Comparison of ENCODE assay signal across 8 mouse cellular contexts in genomic region chr1:59333860-59334561, GRCm38 (mm10).
DNase-seq lines count a peak whose midpoint lies in the region; ATAC-seq lines count a peak whose summit lies in the region.

No protein-coding gene starts in this region.

- DNase-seq in forebrain, embryonic 11.5 days (ENCODE audit: low spot score) = no peak
- peak; percentile 65 to 66 for DNase-seq in cerebellum, postnatal 14 days
- peak; percentile 47 for DNase-seq in gastrocnemius, postnatal 14 days
- no peak for DNase-seq in midbrain, embryonic 11.5 days (ENCODE audit: low spot score, missing footprints)
- DNase-seq in layer of hippocampus, postnatal 14 days (ENCODE audit: low spot score in 2 of 2) = no peak

- 41% methylated on average over 10 of the region's 10 CpGs for WGBS in forebrain, embryonic 12.5 days
- 50% methylated on average over 10 of the region's 10 CpGs for WGBS in forebrain, embryonic 11.5 days
- 64% methylated on average over 10 of the region's 10 CpGs for WGBS in midbrain, embryonic 11.5 days
- 57% methylated on average over 10 of the region's 10 CpGs for WGBS in intestine, embryonic 16.5 days

- no peak overlapping the region for H3K4me3 ChIP-seq in forebrain, embryonic 12.5 days (replicated peaks)
- no peak overlapping the region for H3K4me3 ChIP-seq in forebrain, embryonic 11.5 days (ENCODE audit: low read depth, low read length)
- no peak overlapping the region for H3K4me3 ChIP-seq in midbrain, embryonic 11.5 days (ENCODE audit: low read depth, low read length)
- H3K4me3 ChIP-seq in intestine, embryonic 16.5 days (ENCODE audit: low read length) = no peak overlapping the region

- intact Hi-C loops in gastrocnemius, postnatal 14 days (cut with DNase I; ENCODE audit: low total_unique reads) = no loop called here

- H3K27ac ChIP-seq in forebrain, embryonic 12.5 days = peak overlapping the region; percentile 37; the same call in 1 of the 2 replicates
- no peak overlapping the region for H3K27ac ChIP-seq in forebrain, embryonic 11.5 days (ENCODE audit: low read depth, low read length)
- H3K27ac ChIP-seq in midbrain, embryonic 11.5 days (ENCODE audit: low read depth, low read length) = no peak overlapping the region
- H3K27ac ChIP-seq in intestine, embryonic 16.5 days (ENCODE audit: low read length) = no peak overlapping the region

- H3K4me2 ChIP-seq in forebrain, embryonic 12.5 days = no peak overlapping the region
- no peak overlapping the region for H3K4me2 ChIP-seq in forebrain, embryonic 11.5 days (ENCODE audit: low read depth, low read length, severe bottlenecking)
- no peak overlapping the region for H3K4me2 ChIP-seq in midbrain, embryonic 11.5 days
- no peak overlapping the region for H3K4me2 ChIP-seq in intestine, embryonic 16.5 days (ENCODE audit: low read depth, low read length)

- H3K9me3 ChIP-seq in forebrain, embryonic 12.5 days = no peaks in the 10 kb centered on the region
- no peaks in the 10 kb centered on the region for H3K9me3 ChIP-seq in forebrain, embryonic 11.5 days (ENCODE audit: control insufficient read depth, low read length)
- H3K9me3 ChIP-seq in midbrain, embryonic 11.5 days (ENCODE audit: control insufficient read depth, low read length) = no peaks in the 10 kb centered on the region
- H3K9me3 ChIP-seq in intestine, embryonic 16.5 days (ENCODE audit: control insufficient read depth, low read length) = no peaks in the 10 kb centered on the region

- H3K9ac ChIP-seq in forebrain, embryonic 12.5 days = no peak overlapping the region
- no peak overlapping the region for H3K9ac ChIP-seq in forebrain, embryonic 11.5 days (ENCODE audit: low read length)
- 0 out of 2 replicates have a peak overlapping the region, but pooled peaks have one; percentile 7 for H3K9ac ChIP-seq in midbrain, embryonic 11.5 days (ENCODE audit: low read length)
- no peak overlapping the region for H3K9ac ChIP-seq in intestine, embryonic 16.5 days (ENCODE audit: low read depth, low read length)

- no peak for ATAC-seq in forebrain, embryonic 12.5 days (ENCODE audit: low FRiP score)
- ATAC-seq in forebrain, embryonic 11.5 days (replicated peaks; ENCODE audit: low FRiP score) = no peak
- ATAC-seq in midbrain, embryonic 11.5 days (ENCODE audit: low FRiP score) = no peak
- no peak for ATAC-seq in intestine, embryonic 16.5 days
- no peak for ATAC-seq in erythroblast, adult 5-6 weeks (replicated peaks; ENCODE audit: low FRiP score, poor library complexity, severe bottlenecking)

- peaks cover 21% of the 10 kb centered on the region for H3K27me3 ChIP-seq in forebrain, embryonic 12.5 days
- no peaks in the 10 kb centered on the region; the same call in 1 of the 2 replicates for H3K27me3 ChIP-seq in forebrain, embryonic 11.5 days (ENCODE audit: control insufficient read depth, insufficient read depth, low read length)
- H3K27me3 ChIP-seq in midbrain, embryonic 11.5 days (ENCODE audit: control insufficient read depth, insufficient read depth, low read length) = no peaks in the 10 kb centered on the region; the same call in 1 of the 2 replicates
- H3K27me3 ChIP-seq in intestine, embryonic 16.5 days (replicated peaks; ENCODE audit: control insufficient read depth, insufficient read depth, low read length) = no peaks in the 10 kb centered on the region

- peaks cover 30% of the 10 kb centered on the region for H3K4me1 ChIP-seq in forebrain, embryonic 12.5 days
- H3K4me1 ChIP-seq in forebrain, embryonic 11.5 days (replicated peaks; ENCODE audit: control insufficient read depth, insufficient read depth, low read length) = peaks cover 18% of the 10 kb centered on the region
- H3K4me1 ChIP-seq in midbrain, embryonic 11.5 days (ENCODE audit: control insufficient read depth, insufficient read depth, low read length) = peaks cover 14% of the 10 kb centered on the region
- H3K4me1 ChIP-seq in intestine, embryonic 16.5 days (ENCODE audit: control insufficient read depth, insufficient read depth, low read length) = 0 out of 2 replicates have a peak, but pooled peaks cover 9% of the 10 kb centered on the region

- no peaks in the 10 kb centered on the region for H3K36me3 ChIP-seq in forebrain, embryonic 12.5 days (replicated peaks)
- H3K36me3 ChIP-seq in forebrain, embryonic 11.5 days (ENCODE audit: control insufficient read depth, insufficient read depth, low read length) = no peaks in the 10 kb centered on the region
- H3K36me3 ChIP-seq in midbrain, embryonic 11.5 days (ENCODE audit: control insufficient read depth, insufficient read depth, low read length) = no peaks in the 10 kb centered on the region
- no peaks in the 10 kb centered on the region for H3K36me3 ChIP-seq in intestine, embryonic 16.5 days (ENCODE audit: control insufficient read depth, insufficient read depth, low read length)

Comparison
In these comparisons a context has a peak if more than half of its experiments do, and no peak if none do; other contexts are left out.
1. DNase-seq: peak in cerebellum, postnatal 14 days (2 of 2) and gastrocnemius, postnatal 14 days (single experiment); none in forebrain, embryonic 11.5 days (single experiment), midbrain, embryonic 11.5 days (single experiment) and layer of hippocampus, postnatal 14 days (0 of 2).